Mouse (Mus musculus) kidney, embryonic 14.5 days (tissue): ENCODE data around the gene Gstm3. TPM values are rescaled to one million over a fixed set of nuclear protein-coding genes. Genes with fewer than 3 reads are reported as not detected.
"Not testable (repeated sequence)": the region's sequence is repeated elsewhere in the genome, so short reads cannot be mapped to it uniquely, and the experiment has no call there.

Experiments
- ATAC-seq: fragments of 200-750 bp; cut with Nextera tagmentation; 2 replicates; pipeline ENCODE4 v1.8.0; 2017; ENCODE audit warnings: moderate number of reproducible peaks, mild to moderate bottlenecking, moderate TSS enrichment, moderate library complexity; ENCODE audit not compliant: low FRiP score, low TSS enrichment
- H3K27ac ChIP-seq: fragments of 300-500 bp; sonication (generic); 2 replicates; pipeline ENCODE4 v1.5.1; 2014; ENCODE audit warnings: low read depth, mild to moderate bottlenecking, low read length, moderate library complexity, mixed read lengths
- H3K27me3 ChIP-seq: fragments of 300-500 bp; sonication (generic); 2 replicates; pipeline ENCODE4 v1.6.1; 2014; ENCODE audit warnings: mild to moderate bottlenecking, low read length; ENCODE audit not compliant: control insufficient read depth, insufficient read depth
- H3K36me3 ChIP-seq: fragments of 300-500 bp; sonication (generic); 2 replicates; pipeline ENCODE4 v1.6.1; 2014; ENCODE audit warnings: low read length, mixed read lengths; ENCODE audit not compliant: control insufficient read depth, insufficient read depth
- H3K4me1 ChIP-seq: fragments of 300-500 bp; sonication (generic); 2 replicates; pipeline ENCODE4 v1.6.1; 2014; ENCODE audit warnings: low read length, mixed read lengths; ENCODE audit not compliant: control insufficient read depth, insufficient read depth
- H3K4me2 ChIP-seq: fragments of 300-500 bp; sonication (generic); replicated peaks from 2 replicates; pipeline ENCODE4 v1.6.1; 2014; ENCODE audit warnings: low read depth, mild to moderate bottlenecking, low read length
- H3K4me3 ChIP-seq: fragments of 300-500 bp; sonication (generic); 2 replicates; pipeline ENCODE4 v1.5.1; 2014; ENCODE audit warnings: mild to moderate bottlenecking, low read length
- H3K9ac ChIP-seq: fragments of 300-500 bp; sonication (generic); 2 replicates; pipeline ENCODE4 v1.6.1; 2014; ENCODE audit warnings: low read depth, mild to moderate bottlenecking, low read length, moderate library complexity
- H3K9me3 ChIP-seq: fragments of 300-500 bp; sonication (generic); 2 replicates; pipeline ENCODE4 v1.6.1; 2016; ENCODE audit warnings: low read length; ENCODE audit not compliant: control insufficient read depth
- WGBS: fragments of 180-500 bp; shearing (Covaris S2); extraction: QIAGEN DNeasy Blood & Tissue Kit; methylation state at CpG from one replicate; pipeline ENCODE4 v1.1.7; 2014; 5-methylcytosine and 5-hydroxymethylcytosine counted together
- polyA plus RNA-seq: library from polyadenylated mRNA; unstranded; fragments of >200 nt; fragmentation: Nextera tagmentation; extraction: Ambion mirVana; gene quantifications from 2 replicates; pipeline ENCODE4 v1.2.1, GENCODE M21; 2014

Gstm3 gene
- polyA plus RNA-seq, 1 experiment from 2014 or later, result 0.16 TPM

GRCm38 (mm10) chr3:107964656-107965308 lies 4.3 kb downstream of the Gstm3 start:
- Histone ChIP-seq H3K27me3 (no peaks in the 10 kb centered on the region), H3K27ac (no peak overlapping the region), H3K9ac (no peak overlapping the region), H3K36me3 (no peaks in the 10 kb centered on the region), H3K9me3 (no peaks in the 10 kb centered on the region), H3K4me2 (no peak overlapping the region), H3K4me3 (no peak overlapping the region), H3K4me1 (no peaks in the 10 kb centered on the region)
- WGBS, result 63% methylated on average over 5 of the region's 5 CpGs
- ATAC-seq, result no peak

GRCm38 (mm10) chr3:107964026-107964425 lies 5.1 kb downstream of the Gstm3 start:
- WGBS, result 89% methylated on average over 4 of the region's 4 CpGs
- no peak for ATAC-seq
- H3K9me3 ChIP-seq, result no peaks in the 10 kb centered on the region
- no peaks in the 10 kb centered on the region for H3K27me3 ChIP-seq
- no peak overlapping the region for H3K4me2 ChIP-seq
- no peaks in the 10 kb centered on the region for H3K36me3 ChIP-seq
- no peak overlapping the region for H3K9ac ChIP-seq
- H3K27ac ChIP-seq, result no peak overlapping the region
- H3K4me1 ChIP-seq, result no peaks in the 10 kb centered on the region
- no peak overlapping the region for H3K4me3 ChIP-seq

GRCm38 (mm10) chr3:107955260-107955659 lies 13.8 kb downstream of the Gstm3 start:
- not testable (repeated sequence) for H3K4me1 ChIP-seq, H3K27me3 ChIP-seq, H3K4me3 ChIP-seq, H3K36me3 ChIP-seq, H3K27ac ChIP-seq, H3K9ac ChIP-seq, ATAC-seq, H3K4me2 ChIP-seq, H3K9me3 ChIP-seq
- 94% methylated on average over 9 of the region's 9 CpGs for WGBS

GRCm38 (mm10) chr3:107953906-107954305 lies 15.2 kb downstream of the Gstm3 start:
- Histone ChIP-seq H3K27ac (no peak overlapping the region), H3K4me2 (no peak overlapping the region), H3K9me3 (no peaks in the 10 kb centered on the region), H3K9ac (no peak overlapping the region), H3K36me3 (no peaks in the 10 kb centered on the region), H3K4me3 (no peak overlapping the region), H3K4me1 (peaks cover 5% of the 10 kb centered on the region; the same call in 1 of the 2 replicates), H3K27me3 (no peaks in the 10 kb centered on the region)
- WGBS, result 76% methylated on average over 5 of the region's 5 CpGs
- ATAC-seq, result peak; percentile 32; the same call in 1 of the 2 replicates

GRCm38 (mm10) chr3:107953328-107953755 lies 15.7 kb downstream of the Gstm3 start:
- no peaks in the 10 kb centered on the region for H3K27me3 ChIP-seq
- no peaks in the 10 kb centered on the region for H3K36me3 ChIP-seq
- no peak overlapping the region for H3K4me2 ChIP-seq
- H3K27ac ChIP-seq, result no peak overlapping the region
- H3K9ac ChIP-seq, result no peak overlapping the region
- H3K9me3 ChIP-seq, result no peaks in the 10 kb centered on the region
- peak; percentile 41 for ATAC-seq
- 17% methylated on average over 6 of the region's 6 CpGs for WGBS
- H3K4me3 ChIP-seq, result no peak overlapping the region
- H3K4me1 ChIP-seq, result peaks cover 5% of the 10 kb centered on the region; the same call in 1 of the 2 replicates

GRCm38 (mm10) chr3:107950531-107950930 lies 18.6 kb downstream of the Gstm3 start:
- Histone ChIP-seq H3K9ac (no peak overlapping the region), H3K27ac (no peak overlapping the region), H3K27me3 (no peaks in the 10 kb centered on the region), H3K4me1 (peaks cover 5% of the 10 kb centered on the region; the same call in 1 of the 2 replicates), H3K36me3 (no peaks in the 10 kb centered on the region), H3K4me2 (no peak overlapping the region), H3K9me3 (no peaks in the 10 kb centered on the region), H3K4me3 (no peak overlapping the region)
- no peak for ATAC-seq
- 89% methylated on average over 11 of the region's 11 CpGs for WGBS

GRCm38 (mm10) chr3:107949461-107949860 lies 19.6 kb downstream of the Gstm3 start:
- H3K27ac ChIP-seq, H3K36me3 ChIP-seq, H3K4me2 ChIP-seq, H3K27me3 ChIP-seq, H3K4me3 ChIP-seq, H3K9ac ChIP-seq, H3K4me1 ChIP-seq, H3K9me3 ChIP-seq, ATAC-seq: not testable (repeated sequence)
- 92% methylated on average over 1 of the region's 1 CpGs for WGBS

- Histone ChIP-seq H3K4me1 (peaks cover 7% of the 10 kb centered on the region), H3K36me3 (no peaks in the 10 kb centered on the region), H3K4me3 (no peak overlapping the region), H3K27ac (no peak overlapping the region), H3K9ac (no peak overlapping the region), H3K27me3 (no peaks in the 10 kb centered on the region), H3K9me3 (no peaks in the 10 kb centered on the region), H3K4me2 (no peak overlapping the region)
- WGBS, result 66% methylated on average over 4 of the region's 4 CpGs
- ATAC-seq, result no peak
Observed at GRCm38 (mm10) chr3:107945729-107946128, 23.4 kb downstream of the Gstm3 start.

- no peaks in the 10 kb centered on the region for H3K9me3 ChIP-seq
- H3K4me3 ChIP-seq, result peak within 1 kb of the TSS; percentile 28
- no peaks in the 10 kb centered on the region for H3K27me3 ChIP-seq
- no peak within 1 kb of the TSS for H3K27ac ChIP-seq
- H3K4me1 ChIP-seq, result peaks cover 7% of the 10 kb centered on the region
- no peaks in the 10 kb centered on the region for H3K36me3 ChIP-seq
- WGBS, result 10% methylated on average over 20 of the region's 20 CpGs
- peak within 1 kb of the TSS; percentile 49 for H3K4me2 ChIP-seq
- peak; percentile 89 for ATAC-seq
- 0 out of 2 replicates have a peak within 1 kb of the TSS, but pooled peaks have one; percentile 28 for H3K9ac ChIP-seq
Observed at GRCm38 (mm10) chr3:107943239-107943990, 25.7 kb downstream of the Gstm3 start, which contains the start of gene Gstm6. Gene Gstm6, minus strand, starts transcription at chr3:107943749.
